Mouse (Mus musculus) A20 (cell line): Measurements from ENCODE around the gene Flcn.

Experiments used
- DNase-seq: peaks from one replicate; pipeline ENCODE4 v3.0.0-alpha.2; 2011; ENCODE audit warnings: low read depth, low spot score

The Flcn gene

GRCm38 (mm10) chr11:59805256-59805655 is 4.6 kb downstream of the Flcn start:
- DNase-seq, result no peak

GRCm38 (mm10) chr11:59804409-59805110 is 5.3 kb downstream of the Flcn start:
- DNase-seq, result no peak

DNA sequence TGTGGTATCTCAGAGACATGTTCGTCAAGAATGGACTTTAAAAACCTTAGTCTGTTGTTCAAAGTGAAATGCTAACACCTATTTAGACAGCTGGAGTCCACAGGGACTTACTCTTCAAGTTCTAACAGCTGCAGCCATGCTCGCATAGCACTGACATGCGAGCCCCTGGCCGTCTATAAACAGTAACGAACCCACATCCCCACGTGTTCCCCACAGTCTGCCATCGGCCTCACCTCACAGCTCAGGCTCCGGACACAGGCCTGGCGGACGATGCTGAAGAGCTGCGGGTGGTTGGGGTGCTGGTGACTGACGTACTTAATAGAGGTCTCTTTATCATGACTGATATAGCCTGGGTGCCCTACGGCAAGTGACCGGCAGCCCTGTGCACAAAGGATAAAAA is 6.3 kb downstream of the Flcn start:
- no peak for DNase-seq

- no peak for DNase-seq
Observed at GRCm38 (mm10) chr11:59801881-59802280, 7.9 kb downstream of the Flcn start.

- no peak for DNase-seq
Observed at GRCm38 (mm10) chr11:59800412-59800811, 9.4 kb downstream of the Flcn start.

DNA sequence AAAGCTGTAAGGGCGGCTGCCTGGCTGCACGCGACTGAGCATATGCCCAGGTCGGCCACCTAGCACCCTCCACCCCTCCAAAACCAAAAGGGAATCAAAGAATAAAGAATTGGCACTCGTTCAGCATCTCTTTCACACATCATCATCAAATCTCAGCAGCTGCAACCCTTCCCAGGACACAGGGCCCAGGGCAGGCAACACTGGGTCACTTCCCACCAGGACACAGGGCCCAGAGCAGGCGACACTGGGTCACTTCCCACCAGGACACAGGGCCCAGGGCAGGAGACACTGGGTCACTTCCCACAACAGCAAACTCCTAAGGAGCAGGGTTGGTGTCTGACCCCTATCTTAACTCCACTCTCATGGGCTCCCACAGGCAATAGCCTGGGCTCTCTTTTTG is 16.4 kb downstream of the Flcn start:
- DNase-seq, result no peak

DNA sequence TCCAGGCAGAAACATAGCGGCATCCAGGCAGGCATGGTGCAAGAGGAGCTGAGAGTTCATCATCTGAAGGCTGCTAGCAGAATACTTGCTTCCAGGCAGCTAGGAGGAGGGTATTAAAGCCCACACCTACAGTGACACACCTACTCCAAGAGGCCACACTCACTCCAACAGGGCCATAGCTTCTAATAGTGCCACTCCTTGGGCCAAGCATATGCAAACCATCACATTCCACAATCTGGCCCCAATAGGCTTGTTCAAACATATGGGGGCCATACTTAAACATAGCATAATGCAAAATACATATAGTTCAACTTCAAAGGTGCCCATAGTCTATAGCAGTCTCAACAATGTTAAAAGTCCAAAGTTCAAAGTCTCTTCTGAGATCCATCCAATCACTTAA is 20.5 kb downstream of the Flcn start:
- no peak for DNase-seq

- peak; percentile 82 for DNase-seq
Observed at GRCm38 (mm10) chr11:59787199-59787781, 22.5 kb downstream of the Flcn start, which contains the start of gene Pld6. TSS of gene Pld6 (minus strand) at chr11:59787645.

DNA sequence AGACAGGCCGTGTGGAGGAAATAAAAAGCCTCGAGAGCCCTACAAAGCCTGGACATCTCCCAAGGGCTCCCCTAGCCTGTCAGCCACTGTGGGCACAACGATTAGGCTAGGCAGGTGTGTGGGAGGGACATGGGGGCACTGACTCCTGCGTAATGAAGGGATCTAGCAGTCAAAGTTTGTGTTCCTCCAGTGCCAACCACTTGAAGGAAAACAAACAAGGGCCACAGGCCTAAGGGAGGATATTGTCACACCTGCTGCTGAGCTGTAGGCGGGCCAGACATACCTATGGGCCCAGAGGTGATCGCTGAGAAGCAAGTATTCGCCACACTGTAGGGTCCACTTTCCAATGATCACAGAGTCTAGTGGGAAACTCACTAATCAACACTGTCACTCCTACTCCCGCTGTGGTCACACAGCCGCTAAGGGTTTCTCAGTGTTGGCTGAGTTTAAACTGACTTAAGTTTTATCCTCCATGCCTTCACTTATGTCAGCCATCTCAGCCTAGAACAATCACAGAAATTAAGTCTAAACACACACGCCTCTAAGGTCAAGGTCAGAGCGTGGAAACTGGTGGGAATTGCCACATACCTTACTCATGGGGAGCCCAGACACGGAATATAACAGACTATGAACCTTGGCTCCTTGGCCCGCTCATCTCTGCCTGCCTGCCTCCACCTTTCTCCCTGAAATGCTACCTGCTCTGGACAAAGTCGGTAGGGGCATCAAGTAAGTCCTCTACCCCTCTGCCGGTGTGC is 23.2 kb downstream of the Flcn start:
- DNase-seq, result peak; percentile 15

- DNase-seq, result no peak
Observed at GRCm38 (mm10) chr11:59783591-59783990, 26.2 kb downstream of the Flcn start.

- DNase-seq, result no peak
Observed at GRCm38 (mm10) chr11:59782091-59782590, 27.7 kb downstream of the Flcn start.

DNA sequence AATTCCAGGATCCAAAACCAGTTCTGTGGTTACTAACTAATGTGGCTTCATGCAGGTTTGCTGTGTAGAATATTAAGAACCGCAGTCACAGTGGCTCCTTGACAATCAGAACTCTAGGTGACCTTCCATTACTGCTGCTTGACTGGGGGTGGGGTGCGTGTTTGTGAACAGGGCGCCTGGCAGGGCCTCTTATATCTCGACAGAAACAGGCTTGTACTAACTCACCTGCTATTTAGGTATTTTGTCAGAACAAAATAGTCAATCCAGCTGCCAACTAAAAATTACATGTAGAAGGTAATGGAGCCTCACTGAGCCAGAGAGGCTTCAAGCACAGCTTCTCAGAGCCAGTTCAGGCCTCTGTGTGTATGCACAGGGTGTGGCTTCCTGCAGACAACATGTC is 29.6 kb downstream of the Flcn start:
- no peak for DNase-seq

- DNase-seq, result no peak
Observed at GRCm38 (mm10) chr11:59779406-59779805, 30.4 kb downstream of the Flcn start.

DNA sequence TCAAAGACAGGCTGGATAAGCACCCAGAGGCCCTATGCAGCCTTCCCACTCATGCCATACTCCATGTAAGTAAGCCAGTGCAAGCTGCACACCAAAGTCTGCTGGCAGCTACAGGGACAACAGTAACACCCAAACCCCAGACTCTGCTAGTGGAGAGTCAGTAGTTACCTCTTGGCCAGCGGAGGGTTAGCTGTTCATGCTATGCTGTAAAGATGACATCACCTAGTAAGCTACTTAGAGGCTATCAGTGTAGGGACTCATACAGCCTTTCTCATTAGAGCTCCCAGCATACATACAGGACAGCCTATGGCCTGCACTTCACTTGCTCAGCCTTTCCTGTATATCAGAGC is 31.0 kb downstream of the Flcn start:
- DNase-seq, result no peak

DNA sequence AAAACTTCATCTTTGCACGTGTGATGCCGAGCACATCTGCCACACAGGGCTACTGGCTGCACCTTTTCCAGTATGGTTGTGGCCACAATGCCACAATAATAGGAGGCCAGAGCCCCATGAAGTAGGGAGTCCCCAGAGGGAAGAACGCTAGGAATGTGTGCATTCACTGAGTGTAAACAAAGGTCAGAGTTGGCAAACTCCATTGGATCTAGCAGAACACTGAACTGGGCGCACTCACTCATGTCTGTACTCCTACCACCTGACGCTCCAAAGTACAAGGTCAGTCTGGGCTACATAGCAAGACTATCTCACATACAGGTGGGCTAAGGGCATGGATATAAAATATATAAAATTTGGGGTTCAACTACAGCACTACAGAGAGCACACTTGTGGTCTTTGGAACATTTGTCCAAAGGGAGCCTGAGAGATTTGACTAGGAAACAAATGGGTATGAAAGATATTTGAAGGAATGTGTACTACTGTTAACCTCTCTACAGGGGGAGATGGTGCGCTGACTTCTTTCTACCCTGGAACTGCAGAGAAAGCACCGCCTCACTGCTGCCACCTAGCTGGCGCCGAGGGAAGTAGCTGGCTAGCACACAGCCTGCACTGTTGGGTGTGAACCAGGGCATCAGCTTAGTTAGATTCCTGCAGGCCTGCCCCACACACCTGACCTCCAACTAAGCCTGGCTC is 31.5 kb downstream of the Flcn start:
- peak; percentile 85 for DNase-seq

DNA sequence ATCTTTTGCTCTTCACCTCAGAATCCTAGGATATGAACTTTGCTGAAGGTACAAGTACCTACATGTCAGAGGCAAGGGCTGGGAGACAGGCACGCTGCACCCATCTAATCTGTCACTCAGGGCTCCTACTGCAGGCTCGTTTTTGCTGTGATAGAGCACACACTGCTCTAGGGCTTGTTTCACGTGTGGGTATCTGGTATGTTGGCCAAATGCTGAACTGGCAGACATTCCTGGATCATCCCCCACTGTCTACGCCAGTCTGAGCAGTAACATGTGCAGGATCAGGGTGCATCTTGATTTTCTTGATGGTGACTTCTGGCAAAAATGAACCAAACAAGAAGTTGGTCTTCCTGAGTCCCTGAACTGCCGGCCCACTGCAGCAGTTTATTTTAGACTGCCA is 32.6 kb downstream of the Flcn start:
- no peak for DNase-seq

GRCm38 (mm10) chr11:59775435-59776148 is 34.2 kb downstream of the Flcn start:
- DNase-seq, result no peak

- peak; percentile 64 for DNase-seq
Observed at GRCm38 (mm10) chr11:59774522-59774921, 35.3 kb downstream of the Flcn start.

DNA sequence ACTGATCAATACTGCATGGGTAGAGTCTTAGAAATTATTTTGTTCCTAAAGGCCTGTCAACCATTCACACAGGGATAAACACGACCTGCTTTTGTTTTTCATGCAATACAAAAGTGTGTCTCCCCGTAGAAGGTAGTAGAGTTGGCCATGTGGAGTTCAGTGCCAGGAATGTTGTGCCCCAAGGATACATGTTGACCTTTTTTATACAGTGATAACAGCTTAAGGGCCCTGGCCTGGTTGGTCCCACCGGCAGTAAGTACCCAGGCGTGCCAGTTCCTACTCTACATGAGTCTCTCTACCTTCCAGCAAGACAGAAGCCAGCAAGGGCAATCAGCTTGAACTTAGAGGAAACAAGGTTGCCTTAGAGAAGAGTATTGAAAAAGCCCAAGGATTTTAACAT is 36.9 kb downstream of the Flcn start:
- DNase-seq, result peak; percentile 15

GRCm38 (mm10) chr11:59772291-59772690 is 37.5 kb downstream of the Flcn start:
- peak; percentile 12 for DNase-seq

- no peak for DNase-seq
Observed at GRCm38 (mm10) chr11:59770753-59771152, 39.1 kb downstream of the Flcn start.
